Mouse (Mus musculus) lung, postnatal 0 days (tissue): ENCODE results near the gene Stk17b. TPM values are rescaled to one million over a fixed set of nuclear protein-coding genes. Genes with fewer than 3 reads are reported as not detected.

Experiments
- ATAC-seq: fragments of 200-750 bp; cut with Nextera tagmentation; 2 replicates; pipeline ENCODE4 v1.8.0; 2017; ENCODE audit warnings: moderate library complexity
- DNase-seq: peaks from one replicate; pipeline ENCODE4 v3.0.0-alpha.2; 2016; ENCODE audit warnings: low spot score
- H3K27ac ChIP-seq: fragments of 300-500 bp; sonication (generic); 2 replicates; pipeline ENCODE4 v1.5.1; 2014; ENCODE audit warnings: antibody characterized with exemption, mild to moderate bottlenecking, low read length, mixed read lengths
- H3K27me3 ChIP-seq: fragments of 300-500 bp; sonication (generic); replicated peaks from 2 replicates; pipeline ENCODE4 v1.6.1; 2014; ENCODE audit warnings: low read length, mixed read lengths; ENCODE audit not compliant: insufficient read depth
- H3K36me3 ChIP-seq: fragments of 300-500 bp; sonication (generic); 2 replicates; pipeline ENCODE4 v1.6.1; 2014; ENCODE audit warnings: low read length, mixed read lengths; ENCODE audit not compliant: insufficient read depth
- H3K4me1 ChIP-seq: fragments of 300-500 bp; sonication (generic); 2 replicates; pipeline ENCODE4 v1.6.1; 2014; ENCODE audit warnings: antibody characterized with exemption, low read depth, low read length, mixed read lengths; ENCODE audit not compliant: insufficient read depth
- H3K4me2 ChIP-seq: fragments of 300-500 bp; sonication (generic); replicated peaks from 2 replicates; pipeline ENCODE4 v1.6.1; 2014; ENCODE audit warnings: low read depth, mild to moderate bottlenecking, low read length, moderate library complexity, mixed read lengths
- H3K4me3 ChIP-seq: fragments of 300-500 bp; sonication (generic); 2 replicates; pipeline ENCODE4 v1.5.1; 2014; ENCODE audit warnings: low read depth, low read length
- H3K9ac ChIP-seq: fragments of 300-500 bp; sonication (generic); replicated peaks from 2 replicates; pipeline ENCODE4 v1.6.1; 2014; ENCODE audit warnings: low read depth, mild to moderate bottlenecking
- H3K9me3 ChIP-seq: fragments of 300-500 bp; sonication (generic); 2 replicates; pipeline ENCODE4 v1.6.1; 2016; ENCODE audit warnings: low read length, mixed read lengths
- CTCF ChIP-seq: IDR thresholded peaks from 2 replicates; pipeline ENCODE4 v1.5.1; 2016; ENCODE audit warnings: antibody characterized with exemption, mild to moderate bottlenecking
- EP300 ChIP-seq: IDR thresholded peaks from 2 replicates; pipeline ENCODE4 v1.6.1; 2016; ENCODE audit warnings: antibody characterized with exemption, mild to moderate bottlenecking, control low read depth
- WGBS: fragments of 180-500 bp; shearing (Covaris S2); extraction: QIAGEN DNeasy Blood & Tissue Kit; methylation state at CpG from one replicate; pipeline ENCODE4 v1.1.7; 2014; 5-methylcytosine and 5-hydroxymethylcytosine counted together
- polyA plus RNA-seq: library from polyadenylated mRNA; unstranded; fragments of >200 nt; fragmentation: Nextera tagmentation; extraction: Ambion mirVana; gene quantifications from 2 replicates; pipeline ENCODE4 v1.2.1, GENCODE M21; 2015

The Stk17b gene
- polyA plus RNA-seq, 1 experiment from 2014 or later, result 16.3 TPM

- Histone ChIP-seq H3K27ac (no peak within 1 kb of the TSS), H3K9ac (no peak within 1 kb of the TSS), H3K27me3 (no peaks in the 10 kb centered on the region), H3K4me1 (no peaks in the 10 kb centered on the region), H3K36me3 (no peaks in the 10 kb centered on the region), H3K9me3 (no peaks in the 10 kb centered on the region), H3K4me2 (peak within 1 kb of the TSS; percentile 64), H3K4me3 (peak within 1 kb of the TSS; percentile 34)
- DNase-seq (peak; percentile 35), ATAC-seq (peak; percentile 50)
- TF ChIP-seq EP300 (no peak), CTCF (peak; percentile 52)
- WGBS, result 18% methylated on average over 42 of the region's 42 CpGs
Observed at GRCm38 (mm10) chr1:53706431-53707361, 78.3 kb downstream of the Stk17b start, which contains the start of gene Dnah7a. Gene Dnah7a, minus strand, starts transcription at chr1:53706784.

Other genes starting within 250 kb of the Stk17b start
- gene Dnah7a, start 78.4 kb downstream of the Stk17b start, polyA plus RNA-seq, result 1.8 and 3.0 TPM in 2 replicates